Mouse (Mus musculus): ENCODE measurements around the gene Mphosph9. TPM values are rescaled to one million over a fixed set of nuclear protein-coding genes. Genes with fewer than 3 reads are reported as not detected.

The Mphosph9 gene
- polyA plus RNA-seq, 1 experiment from 2014 or later = 17.0 TPM

- H3K27ac ChIP-seq = no peak overlapping the region
- no peak for ATAC-seq (ENCODE audit: insufficient number of reproducible peaks, insufficient read depth, low FRiP score, low TSS enrichment)
- 80% methylated on average over 4 of the region's 4 CpGs for WGBS
- no peak overlapping the region for H3K4me3 ChIP-seq
- no peaks in the 10 kb centered on the region for H3K4me1 ChIP-seq
- peaks cover 49% of the 10 kb centered on the region for H3K36me3 ChIP-seq
- no peaks in the 10 kb centered on the region for H3K27me3 ChIP-seq
- H3K4me2 ChIP-seq (replicated peaks) = no peak overlapping the region
- H3K9me3 ChIP-seq = no peaks in the 10 kb centered on the region
- H3K9ac ChIP-seq = no peak overlapping the region
These were observed 64.5 kb downstream of the Mphosph9 start for GRCm38 (mm10) chr5:124263246-124263645.

DNA sequence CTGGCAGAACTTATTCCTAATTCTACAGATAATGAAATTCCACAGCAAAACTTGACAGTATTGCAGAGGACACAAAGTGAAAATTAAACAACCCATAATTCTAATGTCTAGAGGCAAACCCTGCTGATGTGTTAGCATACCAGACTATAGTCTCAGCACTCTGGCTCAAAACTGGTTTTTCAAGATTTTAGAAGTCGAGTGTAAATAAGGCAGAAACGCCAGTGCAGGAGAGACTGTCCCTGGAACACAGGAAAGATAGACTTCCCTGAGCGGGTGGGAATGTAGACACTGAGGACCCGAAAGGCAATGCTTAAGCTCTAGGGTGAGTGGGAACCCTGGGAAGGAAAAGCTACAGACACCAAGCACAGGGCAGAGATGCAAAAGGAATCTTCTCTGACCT is 65.7 kb downstream of the Mphosph9 start:
- no peak for ATAC-seq (ENCODE audit: insufficient number of reproducible peaks, insufficient read depth, low FRiP score, low TSS enrichment)
- H3K4me2 ChIP-seq (replicated peaks) = no peak overlapping the region
- 80% methylated on average over 4 of the region's 4 CpGs for WGBS
- no peak overlapping the region for H3K27ac ChIP-seq
- no peak overlapping the region for H3K9ac ChIP-seq
- H3K36me3 ChIP-seq = peaks cover 61% of the 10 kb centered on the region
- no peak overlapping the region for H3K4me3 ChIP-seq
- H3K27me3 ChIP-seq = no peaks in the 10 kb centered on the region
- no peaks in the 10 kb centered on the region for H3K9me3 ChIP-seq
- no peaks in the 10 kb centered on the region for H3K4me1 ChIP-seq

DNA sequence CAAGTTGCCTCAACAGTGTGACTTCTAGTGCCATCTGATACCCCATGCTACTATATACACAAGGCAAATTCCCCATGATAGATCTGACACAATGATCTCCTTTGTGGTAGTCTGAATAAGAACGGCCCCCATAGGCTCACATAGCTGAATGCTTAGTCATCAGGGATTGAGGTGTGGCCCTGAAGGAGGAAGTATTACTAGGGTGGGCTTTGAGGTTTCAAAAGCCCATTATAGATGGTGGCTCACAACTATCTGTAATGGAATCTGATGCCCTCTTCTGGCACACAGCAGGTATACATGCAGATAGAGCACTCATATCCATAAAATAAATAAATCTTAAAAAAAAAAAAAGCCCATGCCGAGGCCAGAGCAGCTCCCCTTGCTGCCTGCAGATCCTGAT is 68.6 kb downstream of the Mphosph9 start:
- no peaks in the 10 kb centered on the region for H3K9me3 ChIP-seq
- H3K27me3 ChIP-seq = no peaks in the 10 kb centered on the region
- H3K4me1 ChIP-seq = no peaks in the 10 kb centered on the region
- WGBS = 64% methylated on average over 2 of the region's 2 CpGs
- no peak overlapping the region for H3K4me2 ChIP-seq (replicated peaks)
- no peak overlapping the region for H3K4me3 ChIP-seq
- H3K27ac ChIP-seq = no peak overlapping the region
- ATAC-seq (ENCODE audit: insufficient number of reproducible peaks, insufficient read depth, low FRiP score, low TSS enrichment) = no peak
- no peak overlapping the region for H3K9ac ChIP-seq
- peaks cover 52% of the 10 kb centered on the region for H3K36me3 ChIP-seq

- H3K9me3 ChIP-seq = no peaks in the 10 kb centered on the region
- H3K4me1 ChIP-seq = no peaks in the 10 kb centered on the region
- H3K4me2 ChIP-seq (replicated peaks) = no peak overlapping the region
- no peak overlapping the region for H3K9ac ChIP-seq
- peaks cover 60% of the 10 kb centered on the region for H3K36me3 ChIP-seq
- 95% methylated on average over 1 of the region's 1 CpGs for WGBS
- no peak overlapping the region for H3K27ac ChIP-seq
- H3K4me3 ChIP-seq = no peak overlapping the region
- ATAC-seq (ENCODE audit: insufficient number of reproducible peaks, insufficient read depth, low FRiP score, low TSS enrichment) = no peak
- no peaks in the 10 kb centered on the region for H3K27me3 ChIP-seq
These were observed 69.7 kb downstream of the Mphosph9 start for GRCm38 (mm10) chr5:124258026-124258425.

GRCm38 (mm10) chr5:124255141-124255540 is 72.6 kb downstream of the Mphosph9 start:
- H3K36me3 ChIP-seq = peaks cover 42% of the 10 kb centered on the region
- no peak overlapping the region for H3K27ac ChIP-seq
- ATAC-seq (ENCODE audit: insufficient number of reproducible peaks, insufficient read depth, low FRiP score, low TSS enrichment) = no peak
- H3K4me2 ChIP-seq (replicated peaks) = no peak overlapping the region
- no peak overlapping the region for H3K4me3 ChIP-seq
- no peaks in the 10 kb centered on the region for H3K27me3 ChIP-seq
- H3K4me1 ChIP-seq = peaks cover 6% of the 10 kb centered on the region; the same call in 1 of the 2 replicates
- WGBS = 90% methylated on average over 7 of the region's 7 CpGs
- no peak overlapping the region for H3K9ac ChIP-seq
- no peaks in the 10 kb centered on the region for H3K9me3 ChIP-seq

DNA sequence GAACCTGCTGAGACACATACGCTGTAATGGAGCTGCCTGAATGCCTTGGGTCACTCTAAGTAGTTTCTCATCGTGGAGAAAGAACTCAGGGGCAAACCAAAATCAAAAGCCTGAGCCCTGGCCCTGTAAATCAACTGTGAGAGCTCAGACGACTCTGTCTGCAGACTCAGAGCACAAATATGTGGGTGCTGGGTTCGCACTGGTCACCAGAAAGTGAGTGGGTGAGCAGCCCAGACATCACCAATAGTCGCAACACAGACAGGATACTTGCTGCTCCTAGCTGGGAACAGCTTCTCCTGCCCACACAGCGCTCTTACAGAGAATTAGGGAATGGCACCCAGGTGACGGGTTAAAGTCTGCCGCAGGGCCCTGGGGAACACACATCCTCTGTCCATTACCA is 74.2 kb downstream of the Mphosph9 start:
- H3K27me3 ChIP-seq = no peaks in the 10 kb centered on the region
- H3K36me3 ChIP-seq = peaks cover 31% of the 10 kb centered on the region
- no peak overlapping the region for H3K27ac ChIP-seq
- 89% methylated on average over 8 of the region's 8 CpGs for WGBS
- no peak for ATAC-seq (ENCODE audit: insufficient number of reproducible peaks, insufficient read depth, low FRiP score, low TSS enrichment)
- no peak overlapping the region for H3K4me3 ChIP-seq
- H3K4me2 ChIP-seq (replicated peaks) = no peak overlapping the region
- H3K9me3 ChIP-seq = no peaks in the 10 kb centered on the region
- H3K9ac ChIP-seq = no peak overlapping the region
- H3K4me1 ChIP-seq = peaks cover 10% of the 10 kb centered on the region

DNA sequence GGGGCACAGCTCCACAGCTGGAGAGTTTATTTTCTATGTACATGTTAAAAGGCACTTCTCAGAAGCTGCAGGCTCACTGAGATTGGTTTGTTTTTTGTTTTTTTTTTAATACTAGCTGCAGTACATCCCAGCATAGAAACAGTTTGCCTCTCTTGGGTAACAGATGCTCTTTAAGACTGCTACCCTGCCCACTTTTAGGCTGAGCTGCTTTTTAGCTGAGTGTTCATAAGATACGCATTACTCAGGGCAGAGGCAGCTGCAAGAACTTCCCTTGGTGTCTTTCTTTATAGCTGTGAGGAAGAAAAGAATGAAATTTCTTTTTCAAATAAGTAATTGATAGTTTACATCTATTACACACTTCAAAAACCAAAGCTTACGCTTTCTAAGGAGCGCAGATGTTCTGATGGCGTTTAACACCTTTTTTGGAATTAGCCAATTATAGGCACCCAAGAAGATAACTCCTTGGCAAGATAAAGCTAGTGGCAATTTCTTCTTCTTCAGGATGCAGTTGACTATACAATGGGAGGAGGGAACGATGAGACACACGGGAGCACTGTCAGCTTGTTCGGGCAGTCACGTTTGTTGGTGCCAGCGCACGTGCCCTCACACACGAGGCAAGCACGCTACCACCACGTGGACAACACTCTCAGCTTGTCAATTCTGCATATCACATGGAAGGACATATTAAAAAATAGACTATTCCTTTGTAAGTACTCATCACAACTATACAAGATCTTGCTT is 75.0 kb downstream of the Mphosph9 start:
- Histone ChIP-seq H3K9me3 (no peaks in the 10 kb centered on the region), H3K27ac (no peak overlapping the region), H3K36me3 (peaks cover 23% of the 10 kb centered on the region), H3K4me3 (no peak overlapping the region), H3K4me1 (peaks cover 18% of the 10 kb centered on the region), H3K27me3 (no peaks in the 10 kb centered on the region), H3K9ac (no peak overlapping the region), H3K4me2 (replicated peaks) (no peak overlapping the region)
- 91% methylated on average over 13 of the region's 13 CpGs for WGBS
- no peak for ATAC-seq (ENCODE audit: insufficient number of reproducible peaks, insufficient read depth, low FRiP score, low TSS enrichment)

DNA sequence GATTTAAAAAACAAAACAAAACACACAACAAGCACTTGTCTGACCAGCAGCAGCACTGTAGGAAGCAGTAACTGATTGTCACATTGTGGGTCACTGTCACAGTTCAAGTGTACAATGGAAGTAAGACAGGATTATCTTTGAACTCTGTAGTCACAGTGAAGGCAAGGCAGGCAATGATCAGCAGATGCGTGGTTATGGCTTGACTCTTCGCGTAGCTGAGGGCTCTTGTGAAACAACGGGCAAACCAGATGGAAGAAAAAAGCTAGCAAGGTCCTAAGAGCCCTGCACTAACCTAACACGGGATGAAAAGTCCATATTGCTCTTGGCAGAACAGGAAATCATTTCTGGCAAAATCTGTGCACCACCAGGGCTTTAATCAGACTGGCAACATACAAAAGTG is 76.7 kb downstream of the Mphosph9 start:
- WGBS = 79% methylated on average over 5 of the region's 5 CpGs
- Histone ChIP-seq H3K27ac (no peak overlapping the region), H3K9me3 (no peaks in the 10 kb centered on the region), H3K9ac (no peak overlapping the region), H3K36me3 (peaks cover 8% of the 10 kb centered on the region), H3K27me3 (0 out of 2 replicates have a peak, but pooled peaks cover 3% of the 10 kb centered on the region), H3K4me1 (peaks cover 22% of the 10 kb centered on the region), H3K4me3 (no peak overlapping the region), H3K4me2 (replicated peaks) (no peak overlapping the region)
- no peak for ATAC-seq (ENCODE audit: insufficient number of reproducible peaks, insufficient read depth, low FRiP score, low TSS enrichment)

GRCm38 (mm10) chr5:124249614-124250591 is 77.9 kb downstream of the Mphosph9 start, which contains the start of gene Pitpnm2:
Gene Pitpnm2, minus strand, starts transcription at chr5:124249760.
- Histone ChIP-seq H3K27me3 (0 out of 2 replicates have a peak, but pooled peaks cover 3% of the 10 kb centered on the region), H3K4me3 (peak within 1 kb of the TSS; percentile 60), H3K4me1 (peaks cover 22% of the 10 kb centered on the region), H3K9ac (peak within 1 kb of the TSS; percentile 86), H3K27ac (peak within 1 kb of the TSS; percentile 74), H3K36me3 (peaks cover 8% of the 10 kb centered on the region), H3K4me2 (replicated peaks) (peak within 1 kb of the TSS; percentile 78), H3K9me3 (no peaks in the 10 kb centered on the region)
- WGBS = 1% methylated on average over 68 of the region's 90 CpGs
- ATAC-seq (ENCODE audit: insufficient number of reproducible peaks, insufficient read depth, low FRiP score, low TSS enrichment) = peak; percentile 18; the same call in 1 of the 2 replicates

- peak overlapping the region; percentile 60 for H3K4me3 ChIP-seq
- peak overlapping the region; percentile 74; the same call in 1 of the 2 replicates for H3K27ac ChIP-seq
- H3K9ac ChIP-seq = peak overlapping the region; percentile 86
- peak overlapping the region; percentile 78 for H3K4me2 ChIP-seq (replicated peaks)
- no peaks in the 10 kb centered on the region for H3K9me3 ChIP-seq
- WGBS = 2% methylated on average over 63 of the region's 77 CpGs
- H3K27me3 ChIP-seq = 0 out of 2 replicates have a peak, but pooled peaks cover 3% of the 10 kb centered on the region
- peaks cover 17% of the 10 kb centered on the region; the same call in 1 of the 2 replicates for H3K36me3 ChIP-seq
- peaks cover 22% of the 10 kb centered on the region for H3K4me1 ChIP-seq
- ATAC-seq (ENCODE audit: insufficient number of reproducible peaks, insufficient read depth, low FRiP score, low TSS enrichment) = peak; percentile 36
These were observed 78.7 kb downstream of the Mphosph9 start for GRCm38 (mm10) chr5:124248845-124249613.
